20 mouse cellular contexts compared by ENCODE assay signal in genomic region chr11:57701956-57702355, GRCm38 (mm10). TPM values are rescaled to one million over a fixed set of nuclear protein-coding genes. Genes with fewer than 3 reads are reported as not detected.
DNase-seq lines count a peak whose midpoint lies in the region; ATAC-seq and TF ChIP-seq lines count a peak whose summit lies in the region.
"Had no signal": no experiment of that assay in that cellular context is flagged by ENCODE, and none has a peak within 500 bp of the region (broad histone marks: within the 10 kb centered on the region; RNA-seq: fewer than 3 reads in every experiment).

No protein-coding gene starts in this region.

- H3K36me3 ChIP-seq in limb, embryonic 12.5 days, result peaks cover 14% of the 10 kb centered on the region; the same call in 1 of the 2 replicates
- peaks cover 19% of the 10 kb centered on the region for H3K36me3 ChIP-seq in limb, embryonic 10.5 days
- no peaks in the 10 kb centered on the region for H3K36me3 ChIP-seq in hindbrain, embryonic 16.5 days (ENCODE audit: control insufficient read depth, insufficient read depth, low read length)
- H3K36me3 ChIP-seq in stomach, embryonic 15.5 days, result no peaks in the 10 kb centered on the region
- H3K36me3 ChIP-seq: embryonic facial prominence, embryonic 12.5 days; forebrain, embryonic 12.5 days had no signal

- no peak overlapping the region for H3K9ac ChIP-seq in limb, embryonic 12.5 days (replicated peaks)
- H3K9ac ChIP-seq in hindbrain, embryonic 16.5 days (ENCODE audit: low read depth, low read length), result no peak overlapping the region
- no peak overlapping the region for H3K9ac ChIP-seq in stomach, embryonic 15.5 days
- H3K9ac ChIP-seq: embryonic facial prominence, embryonic 12.5 days; forebrain, embryonic 12.5 days; neural tube, embryonic 15.5 days had no signal

- H3K27me3 ChIP-seq in limb, embryonic 12.5 days, result no peaks in the 10 kb centered on the region
- H3K27me3 ChIP-seq in limb, embryonic 10.5 days (ENCODE audit: low read depth, poor library complexity, severe bottlenecking), result no peaks in the 10 kb centered on the region
- no peaks in the 10 kb centered on the region for H3K27me3 ChIP-seq in hindbrain, embryonic 16.5 days (replicated peaks; ENCODE audit: control insufficient read depth, insufficient read depth, low read length)
- no peaks in the 10 kb centered on the region for H3K27me3 ChIP-seq in stomach, embryonic 15.5 days (replicated peaks)
- H3K27me3 ChIP-seq: embryonic facial prominence, embryonic 12.5 days; forebrain, embryonic 12.5 days; neural tube, embryonic 15.5 days had no signal

- H3K4me1 ChIP-seq in limb, embryonic 12.5 days (replicated peaks), result peaks cover 25% of the 10 kb centered on the region
- peaks cover 40% of the 10 kb centered on the region for H3K4me1 ChIP-seq in limb, embryonic 10.5 days
- H3K4me1 ChIP-seq in embryonic fibroblast, embryonic 13.5 days (ENCODE audit: control insufficient read depth, insufficient read depth, low read length), result no peaks in the 10 kb centered on the region
- peaks cover 5% of the 10 kb centered on the region for H3K4me1 ChIP-seq in hindbrain, embryonic 16.5 days (ENCODE audit: control insufficient read depth, insufficient read depth, low read depth, low read length)
- H3K4me1 ChIP-seq in stomach, embryonic 15.5 days, result 0 out of 2 replicates have a peak, but pooled peaks cover 4% of the 10 kb centered on the region

- no peak for ATAC-seq in limb, embryonic 12.5 days (ENCODE audit: insufficient number of reproducible peaks, insufficient read depth, low FRiP score, low TSS enrichment, low read depth)
- ATAC-seq in hindbrain, embryonic 16.5 days, result no peak
- ATAC-seq in stomach, embryonic 15.5 days (ENCODE audit: insufficient read depth, low FRiP score, low read depth), result no peak
- ATAC-seq: activated CD4-positive, CD25-positive, alpha-beta regulatory T cell, adult 4 months had no signal

- DNase-seq in limb, embryonic 10.5 days (ENCODE audit: low spot score), result no peak
- no peak for DNase-seq in layer of hippocampus, adult 9-11 months
- no peak for DNase-seq in urinary bladder, adult 18-20 months (ENCODE audit: low spot score in 2 of 2)
- DNase-seq: adrenal gland, adult 8-10 months; cerebellum, postnatal 14 days; gastrocnemius, postnatal 25 days; heart, adult 18-20 months; heart, postnatal 4 days; thymus, postnatal 25 days had no signal

- peaks cover 8% of the 10 kb centered on the region; the same call in 1 of the 2 replicates for H3K9me3 ChIP-seq in limb, embryonic 12.5 days
- peaks cover 3% of the 10 kb centered on the region; the same call in 1 of the 2 replicates for H3K9me3 ChIP-seq in limb, embryonic 10.5 days (replicated peaks)
- H3K9me3 ChIP-seq in hindbrain, embryonic 16.5 days (ENCODE audit: control insufficient read depth, low read length), result no peaks in the 10 kb centered on the region; the same call in 1 of the 2 replicates
- no peaks in the 10 kb centered on the region for H3K9me3 ChIP-seq in stomach, embryonic 15.5 days
- H3K9me3 ChIP-seq: embryonic facial prominence, embryonic 12.5 days; forebrain, embryonic 12.5 days; neural tube, embryonic 15.5 days had no signal

- H3K4me3 ChIP-seq in limb, embryonic 12.5 days (replicated peaks), result no peak overlapping the region
- H3K4me3 ChIP-seq in limb, embryonic 10.5 days, result no peak overlapping the region
- H3K4me3 ChIP-seq in embryonic fibroblast, embryonic 13.5 days (ENCODE audit: insufficient read depth, low read length), result no peak overlapping the region
- no peak overlapping the region for H3K4me3 ChIP-seq in hindbrain, embryonic 16.5 days (ENCODE audit: low read length)
- no peak overlapping the region for H3K4me3 ChIP-seq in stomach, embryonic 15.5 days (replicated peaks)
- H3K4me3 ChIP-seq: embryonic facial prominence, embryonic 12.5 days; erythroblast, embryonic 14.5 days; forebrain, embryonic 12.5 days; left cerebral cortex, adult 2 months; neural tube, embryonic 15.5 days had no signal

- no peak for TF ChIP-seq POLR2A in embryonic fibroblast, embryonic 13.5 days (IDR thresholded peaks at IDR 0.05; ENCODE audit: low read depth, low read length)

- 49% methylated on average over 5 of the region's 5 CpGs for WGBS in limb, embryonic 12.5 days
- WGBS in limb, embryonic 10.5 days, result 67% methylated on average over 5 of the region's 5 CpGs
- WGBS in hindbrain, embryonic 16.5 days, result 44% methylated on average over 5 of the region's 5 CpGs
- WGBS in stomach, embryonic 15.5 days, result 53% methylated on average over 5 of the region's 5 CpGs

- H3K27ac ChIP-seq in limb, embryonic 12.5 days, result peak overlapping the region; percentile 56
- no peak overlapping the region for H3K27ac ChIP-seq in limb, embryonic 10.5 days
- peak overlapping the region; percentile 29; the same call in 1 of the 2 replicates for H3K27ac ChIP-seq in embryonic fibroblast, embryonic 13.5 days (ENCODE audit: insufficient read depth, low read length)
- peak overlapping the region; percentile 36; the same call in 1 of the 2 replicates for H3K27ac ChIP-seq in hindbrain, embryonic 16.5 days (ENCODE audit: low read depth, low read length)
- peak overlapping the region; percentile 21; the same call in 1 of the 2 replicates for H3K27ac ChIP-seq in stomach, embryonic 15.5 days
- H3K27ac ChIP-seq: forebrain, embryonic 12.5 days; left cerebral cortex, adult 2 months; macrophage; neural tube, embryonic 15.5 days had no signal

- H3K4me2 ChIP-seq in limb, embryonic 12.5 days, result no peak overlapping the region
- H3K4me2 ChIP-seq in hindbrain, embryonic 16.5 days (ENCODE audit: low read length), result no peak overlapping the region
- no peak overlapping the region for H3K4me2 ChIP-seq in stomach, embryonic 15.5 days
- H3K4me2 ChIP-seq: embryonic facial prominence, embryonic 12.5 days; forebrain, embryonic 12.5 days; neural tube, embryonic 15.5 days had no signal

- TF ChIP-seq CTCF in embryonic fibroblast, embryonic 13.5 days (IDR thresholded peaks at IDR 0.05; ENCODE audit: borderline replicate concordance, insufficient read depth, low read length), result no peak

RNA-seq across cellular contexts. Expression of gene Galnt10, which starts 56.7 kb away (rescaled TPM):
- 31.4 and 35.0 TPM in 2 replicates for polyA plus RNA-seq in limb, embryonic 12.5 days (2016; fragmentation: Nextera tagmentation; extraction: Ambion mirVana)
- polyA plus RNA-seq in limb, embryonic 10.5 days (2016; fragmentation: Nextera tagmentation; extraction: Ambion mirVana), result 20.3 and 22.3 TPM in 2 replicates
- 48.3 and 51.8 TPM in 2 replicates for polyA plus RNA-seq in embryonic fibroblast, embryonic 13.5 days (2011; ENCODE audit: insufficient read length, low read depth, missing spikeins)
- polyA plus RNA-seq in hindbrain, embryonic 16.5 days (2015; fragmentation: Nextera tagmentation; extraction: Ambion mirVana), result 12.3 and 13.1 TPM in 2 replicates
- polyA plus RNA-seq in stomach, embryonic 15.5 days (2015; fragmentation: Nextera tagmentation; extraction: Ambion mirVana), result 19.8 and 20.5 TPM in 2 replicates
